Mouse (Mus musculus): ENCODE results near the gene Gm49405.
"Not testable (repeated sequence)": the region's sequence is repeated elsewhere in the genome, so short reads cannot be mapped to it uniquely, and the experiment has no call there.

Gm49405 gene

GRCm38 (mm10) chr19:4000119-4000900 is at the start of gene Gm49405, which contains the start of gene Nudt8:
Gene Gm49405 (plus strand): TSS chr19:4000626.
Gene Nudt8 (plus strand): TSS chr19:4000580.
- peak; percentile 94 to 96 for DNase-seq (ENCODE audit: low spot score in 2 of 2)

DNA sequence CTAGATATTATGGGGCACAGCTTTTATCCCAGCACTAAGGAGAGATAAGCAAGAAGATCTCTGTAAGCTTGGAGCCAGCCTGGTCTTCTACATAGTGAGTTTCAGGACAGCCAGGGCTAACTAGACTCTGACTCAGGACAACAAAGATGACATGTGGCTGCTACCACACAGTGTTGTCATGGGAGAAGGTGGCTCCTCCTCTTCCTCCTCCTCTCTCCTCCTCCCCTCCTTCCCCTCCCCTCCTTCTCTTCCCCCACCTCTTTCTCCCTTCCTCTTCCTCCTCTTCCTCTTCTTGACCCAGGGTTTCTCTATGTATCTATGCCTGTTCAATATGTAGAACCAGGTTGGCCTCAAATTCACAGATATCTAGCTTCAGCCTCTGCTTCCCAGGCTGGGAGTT is 49.0 kb upstream of the Gm49405 start:
- no peak for DNase-seq (ENCODE audit: low spot score in 2 of 2)

GRCm38 (mm10) chr19:3952099-3952498 is 48.3 kb upstream of the Gm49405 start:
- DNase-seq (ENCODE audit: low spot score in 2 of 2): no peak

DNA sequence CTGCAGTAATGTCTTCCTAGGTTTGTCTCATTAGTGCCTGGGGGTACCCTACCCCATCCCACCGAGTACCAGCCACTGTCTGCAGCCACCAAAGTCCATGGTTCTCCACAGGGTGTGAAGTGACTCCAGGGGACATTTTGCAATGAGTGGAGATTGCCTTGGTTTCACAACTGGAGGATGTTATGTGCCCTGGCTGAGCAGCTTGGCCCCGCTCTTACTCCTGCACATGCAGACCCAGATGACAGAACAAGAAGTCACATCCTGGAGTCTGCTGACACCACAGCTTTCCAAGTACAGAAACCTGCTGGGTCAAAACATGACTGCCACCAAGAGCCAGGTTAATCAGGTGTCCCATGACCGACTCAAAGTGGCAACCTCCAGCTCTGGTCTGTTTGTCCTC is 45.4 kb upstream of the Gm49405 start:
- DNase-seq (ENCODE audit: low spot score in 2 of 2): no peak

- DNase-seq (ENCODE audit: low spot score in 2 of 2): no peak
Observed at GRCm38 (mm10) chr19:3955804-3956203, 44.6 kb upstream of the Gm49405 start.

GRCm38 (mm10) chr19:3957296-3958036 is 43.0 kb upstream of the Gm49405 start:
- not testable (repeated sequence) for DNase-seq (ENCODE audit: low spot score in 2 of 2)

GRCm38 (mm10) chr19:3958470-3958869 is 42.0 kb upstream of the Gm49405 start, which contains the start of gene Aldh3b3:
Gene Aldh3b3 (plus strand): TSS chr19:3958645.
- DNase-seq (ENCODE audit: low spot score in 2 of 2): no peak

DNA sequence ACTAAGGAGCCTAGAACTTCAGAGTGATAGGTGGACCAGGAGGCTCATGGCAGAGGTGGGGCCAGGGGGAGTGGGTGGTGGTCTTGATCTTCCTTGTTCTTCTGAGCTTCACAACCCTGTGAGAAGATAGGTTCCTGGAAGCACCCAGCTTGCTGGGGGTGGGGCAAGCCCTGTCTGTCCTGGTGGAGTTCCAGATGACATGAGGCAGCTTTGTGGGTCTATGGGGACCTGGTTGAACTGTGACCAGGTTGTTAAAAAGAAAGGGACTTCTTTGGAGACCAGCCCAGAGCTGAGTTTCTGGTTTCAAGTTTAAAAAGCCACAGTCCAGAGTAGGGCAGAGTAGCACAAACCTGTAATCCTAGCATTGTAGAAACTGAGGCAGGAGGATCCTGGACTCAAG is 41.4 kb upstream of the Gm49405 start:
- DNase-seq (ENCODE audit: low spot score in 2 of 2): no peak

DNA sequence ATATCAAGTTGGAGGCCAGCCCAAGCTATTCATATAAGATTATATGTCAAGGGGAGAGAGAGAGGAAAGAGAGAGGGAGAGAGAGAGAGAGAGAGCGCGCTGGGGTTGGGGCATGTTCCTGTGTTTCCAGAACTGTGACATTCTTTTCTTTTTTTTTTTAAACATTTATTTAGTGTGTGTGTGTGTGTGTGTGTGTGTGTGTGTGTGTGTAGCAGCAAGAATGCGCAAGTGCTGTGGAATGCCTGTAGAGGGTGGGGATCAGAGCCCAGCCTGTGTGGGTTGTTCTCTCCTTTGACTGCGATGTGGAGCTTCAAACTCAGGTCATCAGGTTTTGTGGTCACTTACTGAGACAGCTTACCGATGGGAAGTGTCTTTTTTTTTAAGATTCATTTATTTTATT is 40.2 kb upstream of the Gm49405 start:
- DNase-seq (ENCODE audit: low spot score in 2 of 2): peak in 1 of 2 experiments; percentile 52

DNA sequence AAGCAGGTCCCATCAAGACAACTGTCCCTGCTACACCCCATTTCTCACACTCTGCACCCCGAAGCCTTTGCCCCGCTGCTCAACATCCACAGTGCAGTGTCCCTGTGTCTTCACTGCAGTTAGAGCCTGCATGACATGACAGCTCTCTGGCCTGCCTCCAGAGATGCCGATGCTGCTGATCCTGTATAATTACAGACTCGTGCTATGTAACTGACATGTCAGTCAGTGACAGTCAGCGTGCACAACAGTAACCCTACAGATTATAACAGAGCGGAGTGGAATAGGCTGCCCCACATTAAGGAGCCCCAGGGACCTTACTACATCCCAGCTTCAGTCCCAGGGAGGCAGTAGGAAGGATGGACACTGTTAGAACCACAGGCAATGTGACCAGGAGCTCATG is 38.6 kb upstream of the Gm49405 start:
- DNase-seq (ENCODE audit: low spot score in 2 of 2): not testable (repeated sequence)

- no peak for DNase-seq (ENCODE audit: low spot score in 2 of 2)
Observed at GRCm38 (mm10) chr19:3962469-3962868, 38.0 kb upstream of the Gm49405 start.

DNA sequence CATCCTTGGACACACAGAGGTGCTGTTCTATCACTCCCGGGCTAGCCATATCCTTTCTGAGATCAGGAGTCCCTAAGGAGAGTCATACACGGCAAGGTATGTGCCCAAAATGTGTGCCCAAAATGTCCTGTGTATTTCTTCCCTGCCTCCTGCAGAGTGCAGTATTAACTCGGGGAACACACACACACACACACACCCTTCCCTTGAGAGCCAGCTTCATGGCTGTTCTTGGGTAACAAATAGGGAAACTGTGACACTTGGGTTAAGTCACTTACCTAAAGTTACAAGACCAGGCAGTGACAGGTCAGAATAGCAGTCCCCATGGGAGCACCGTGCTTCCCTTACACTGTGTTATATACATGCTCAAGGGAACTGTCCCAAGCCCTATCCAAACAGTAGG is 36.4 kb upstream of the Gm49405 start:
- DNase-seq (ENCODE audit: low spot score in 2 of 2): no peak

DNA sequence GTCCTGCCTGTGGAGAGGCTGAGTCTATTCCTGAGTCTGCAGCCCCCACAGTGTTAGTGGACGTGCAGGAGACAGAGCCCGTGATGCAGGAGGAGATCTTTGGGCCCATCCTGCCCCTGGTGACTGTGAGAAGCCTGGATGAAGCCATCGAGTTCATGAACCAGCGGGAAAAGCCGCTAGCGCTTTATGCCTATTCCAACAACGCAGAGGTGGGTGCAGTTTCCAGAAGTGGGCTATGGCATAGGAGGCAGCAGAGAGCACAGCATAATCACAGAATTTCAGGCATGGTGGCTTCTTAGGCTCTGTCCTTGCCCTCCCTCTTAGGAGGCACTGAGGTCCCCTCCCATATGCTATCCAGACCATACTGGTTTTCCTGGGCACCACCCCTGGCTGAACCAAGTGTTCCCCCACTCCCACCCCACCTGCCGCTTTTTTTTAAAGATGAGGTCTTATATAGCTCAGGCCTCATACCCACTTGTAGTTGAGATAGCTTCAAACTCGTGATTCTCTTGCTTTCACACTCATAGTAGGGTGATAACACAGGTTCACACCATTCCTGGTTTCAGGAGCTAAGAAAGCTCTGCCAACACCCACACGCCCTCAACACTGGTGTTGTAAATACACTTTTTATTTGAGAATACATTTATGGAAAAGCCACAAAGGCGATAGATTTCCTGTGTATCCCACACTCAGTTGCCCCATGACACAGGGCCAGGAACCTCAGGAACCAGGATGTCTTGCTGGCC is 33.9 kb upstream of the Gm49405 start:
- DNase-seq (ENCODE audit: low spot score in 2 of 2): no peak

GRCm38 (mm10) chr19:3967258-3967657 is 33.2 kb upstream of the Gm49405 start:
- no peak for DNase-seq (ENCODE audit: low spot score in 2 of 2)

DNA sequence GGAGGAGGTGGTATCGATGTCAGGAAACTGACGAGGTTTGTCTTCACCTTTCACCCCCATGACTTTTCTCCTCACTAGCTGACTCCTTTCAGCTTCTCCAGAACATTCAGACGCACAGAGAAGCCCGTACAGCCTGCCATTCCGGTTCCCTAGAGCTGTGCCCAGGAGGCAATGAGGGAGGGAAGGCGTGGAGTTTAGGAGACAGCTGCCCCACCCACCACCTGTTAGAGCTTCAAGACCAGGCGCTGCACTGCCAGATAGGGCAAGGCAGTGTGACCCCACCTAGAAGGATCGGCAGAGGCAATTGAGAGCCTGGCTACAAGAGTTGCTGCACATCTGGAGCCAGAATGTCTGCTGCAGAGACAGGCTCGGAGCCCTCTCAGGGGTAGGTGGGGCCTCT is 28.2 kb upstream of the Gm49405 start, which contains the start of gene Aldh3b2:
Aldh3b2 (plus strand) TSS at position 100 of the 400 bp plus-strand sequence.
- peak; percentile 53 to 83 for DNase-seq (ENCODE audit: low spot score in 2 of 2)

DNA sequence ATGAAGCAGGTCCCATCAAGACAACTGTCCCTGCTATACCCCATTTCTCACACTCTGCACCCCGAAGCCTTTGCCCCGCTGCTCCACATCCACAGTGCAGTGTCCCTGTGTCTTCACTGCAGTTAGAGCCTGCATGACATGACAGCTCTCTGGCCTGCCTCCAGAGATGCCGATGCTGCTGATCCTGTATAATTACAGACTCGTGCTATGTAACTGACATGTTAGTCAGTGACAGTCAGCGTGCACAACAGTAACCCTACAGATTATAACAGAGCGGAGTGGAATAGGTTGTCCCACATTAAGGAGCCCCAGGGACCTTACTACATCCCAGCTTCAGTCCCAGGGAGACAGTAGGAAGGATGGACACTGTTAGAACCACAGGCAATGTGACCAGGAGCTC is 25.8 kb upstream of the Gm49405 start:
- not testable (repeated sequence) for DNase-seq (ENCODE audit: low spot score in 2 of 2)

GRCm38 (mm10) chr19:3975866-3976265 is 24.6 kb upstream of the Gm49405 start:
- DNase-seq (ENCODE audit: low spot score in 2 of 2): no peak

GRCm38 (mm10) chr19:3980309-3980708 is 20.1 kb upstream of the Gm49405 start:
- peak in 1 of 2 experiments; percentile 55 for DNase-seq (ENCODE audit: low spot score in 2 of 2)

DNA sequence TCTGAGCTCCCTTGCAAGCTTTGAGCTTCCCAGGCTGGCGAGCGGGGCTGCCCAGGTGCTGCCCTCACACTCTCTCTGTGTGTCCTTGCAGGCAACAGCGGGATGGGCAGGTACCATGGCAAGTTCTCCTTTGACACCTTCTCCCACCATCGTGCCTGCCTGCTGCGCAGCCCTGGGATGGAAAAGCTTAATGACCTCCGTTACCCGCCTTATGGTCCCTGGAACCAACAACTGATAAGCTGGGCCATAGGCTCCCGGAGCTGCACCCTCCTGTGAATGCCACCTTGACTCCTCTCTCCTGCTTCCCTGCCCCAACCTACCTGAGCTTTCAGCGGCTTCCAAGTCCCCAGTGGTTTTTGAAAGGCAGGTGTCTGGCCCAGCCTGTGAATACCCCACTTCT is 19.5 kb upstream of the Gm49405 start:
- DNase-seq (ENCODE audit: low spot score in 2 of 2): no peak

GRCm38 (mm10) chr19:3983527-3984200 is 16.8 kb upstream of the Gm49405 start:
- DNase-seq (ENCODE audit: low spot score in 2 of 2): no peak

GRCm38 (mm10) chr19:3985261-3985681 is 15.2 kb upstream of the Gm49405 start:
- DNase-seq (ENCODE audit: low spot score in 2 of 2): no peak

Measured in urinary bladder, adult 18-20 months (tissue).